Mouse (Mus musculus) kidney, postnatal 0 days (tissue): Measurements from ENCODE around the gene Slc22a12. TPM values are rescaled to one million over a fixed set of nuclear protein-coding genes. Genes with fewer than 3 reads are reported as not detected.

Experiments
- ATAC-seq: fragments of 200-750 bp; cut with Nextera tagmentation; replicated peaks from 2 replicates; pipeline ENCODE4 v1.8.0; 2017; ENCODE audit warnings: low read depth, moderate number of reproducible peaks, moderate TSS enrichment, moderate library complexity; ENCODE audit not compliant: low FRiP score
- DNase-seq: peaks from one replicate; pipeline ENCODE4 v3.0.0-alpha.2; 2016; ENCODE audit warnings: low spot score
- H3K27ac ChIP-seq: fragments of 300-500 bp; sonication (generic); 2 replicates; pipeline ENCODE4 v1.5.1; 2014; ENCODE audit warnings: mild to moderate bottlenecking
- H3K27me3 ChIP-seq: fragments of 300-500 bp; sonication (generic); 2 replicates; pipeline ENCODE4 v1.6.1; 2014; ENCODE audit warnings: low read length, mixed read lengths; ENCODE audit not compliant: insufficient read depth
- H3K36me3 ChIP-seq: fragments of 300-500 bp; sonication (generic); 2 replicates; pipeline ENCODE4 v1.6.1; 2014; ENCODE audit warnings: low read length, mixed read lengths; ENCODE audit not compliant: insufficient read depth
- H3K4me1 ChIP-seq: fragments of 300-500 bp; sonication (generic); replicated peaks from 2 replicates; pipeline ENCODE4 v1.6.1; 2014; ENCODE audit warnings: antibody characterized with exemption, low read length, mixed read lengths; ENCODE audit not compliant: insufficient read depth
- H3K4me2 ChIP-seq: fragments of 300-500 bp; sonication (generic); 2 replicates; pipeline ENCODE4 v1.6.1; 2014; ENCODE audit warnings: mild to moderate bottlenecking, low read length, moderate library complexity, mixed read lengths
- H3K4me3 ChIP-seq: fragments of 300-500 bp; sonication (generic); replicated peaks from 2 replicates; pipeline ENCODE4 v1.5.1; 2014; ENCODE audit warnings: low read depth, low read length
- H3K9ac ChIP-seq: fragments of 300-500 bp; sonication (generic); 2 replicates; pipeline ENCODE4 v1.6.1; 2014; ENCODE audit warnings: low read depth, low read length
- H3K9me3 ChIP-seq: fragments of 300-500 bp; sonication (generic); replicated peaks from 2 replicates; pipeline ENCODE4 v1.6.1; 2016; ENCODE audit warnings: low read length, inconsistent platforms, mixed read lengths
- CTCF ChIP-seq: IDR thresholded peaks from 2 replicates; pipeline ENCODE4 v1.5.1; 2016; ENCODE audit warnings: antibody characterized with exemption, low read depth, mild to moderate bottlenecking, moderate library complexity
- WGBS: fragments of 180-500 bp; shearing (Covaris S2); extraction: QIAGEN DNeasy Blood & Tissue Kit; methylation state at CpG from one replicate; pipeline ENCODE4 v1.1.7; 2014; 5-methylcytosine and 5-hydroxymethylcytosine counted together
- polyA plus RNA-seq: library from polyadenylated mRNA; unstranded; fragments of >200 nt; fragmentation: Nextera tagmentation; extraction: Ambion mirVana; gene quantifications from 2 replicates; pipeline ENCODE4 v1.2.1, GENCODE M21; 2015

The Slc22a12 gene
- polyA plus RNA-seq, 1 experiment from 2014 or later: 21.8 TPM

- WGBS: 43% methylated on average over 7 of the region's 7 CpGs
- ATAC-seq: no peak
- DNase-seq: no peak
Measured at GRCm38 (mm10) chr19:6560246-6560815, 17.5 kb upstream of the Slc22a12 start.

GRCm38 (mm10) chr19:6559576-6559975, 16.7 kb upstream of the Slc22a12 start:
- no peaks in the 10 kb centered on the region for H3K9me3 ChIP-seq
- H3K4me2 ChIP-seq: no peak overlapping the region
- no peak overlapping the region for H3K4me3 ChIP-seq
- WGBS: 54% methylated on average over 4 of the region's 4 CpGs
- H3K36me3 ChIP-seq: no peaks in the 10 kb centered on the region
- no peaks in the 10 kb centered on the region for H3K4me1 ChIP-seq
- TF ChIP-seq CTCF: no peak
- ATAC-seq (no peak), DNase-seq (no peak)
- H3K9ac ChIP-seq: no peak overlapping the region
- no peak overlapping the region for H3K27ac ChIP-seq
- H3K27me3 ChIP-seq: no peaks in the 10 kb centered on the region

More at GRCm38 (mm10) chr19:6560246-6560815, 17.5 kb upstream of the Slc22a12 start:
- no peaks in the 10 kb centered on the region for H3K9me3 ChIP-seq
- H3K27ac ChIP-seq: no peak overlapping the region
- H3K4me2 ChIP-seq: no peak overlapping the region
- no peak overlapping the region for H3K9ac ChIP-seq
- no peak for TF ChIP-seq CTCF
- H3K27me3 ChIP-seq: no peaks in the 10 kb centered on the region
- no peaks in the 10 kb centered on the region for H3K36me3 ChIP-seq
- no peaks in the 10 kb centered on the region for H3K4me1 ChIP-seq
- no peak overlapping the region for H3K4me3 ChIP-seq

GRCm38 (mm10) chr19:6553819-6554582, 11.2 kb upstream of the Slc22a12 start:
- DNase-seq: no peak
- no peak for TF ChIP-seq CTCF
- H3K36me3 ChIP-seq: no peaks in the 10 kb centered on the region
- H3K27me3 ChIP-seq: no peaks in the 10 kb centered on the region
- no peak overlapping the region for H3K4me2 ChIP-seq
- H3K27ac ChIP-seq: no peak overlapping the region
- 39% methylated on average over 8 of the region's 8 CpGs for WGBS
- no peak overlapping the region for H3K4me3 ChIP-seq
- no peak overlapping the region for H3K9ac ChIP-seq
- no peaks in the 10 kb centered on the region for H3K9me3 ChIP-seq
- no peaks in the 10 kb centered on the region for H3K4me1 ChIP-seq
- ATAC-seq: no peak

GRCm38 (mm10) chr19:6553174-6553573, 10.3 kb upstream of the Slc22a12 start:
- Histone ChIP-seq H3K9me3 (no peaks in the 10 kb centered on the region), H3K4me3 (no peak overlapping the region), H3K36me3 (no peaks in the 10 kb centered on the region), H3K4me2 (no peak overlapping the region), H3K4me1 (no peaks in the 10 kb centered on the region), H3K9ac (no peak overlapping the region), H3K27me3 (no peaks in the 10 kb centered on the region), H3K27ac (no peak overlapping the region)
- WGBS: 67% methylated on average over 5 of the region's 5 CpGs
- no peak for TF ChIP-seq CTCF
- ATAC-seq: no peak
- DNase-seq: no peak

GRCm38 (mm10) chr19:6552302-6553028, 9.6 kb upstream of the Slc22a12 start:
- DNase-seq: no peak
- ATAC-seq: peak; percentile 48
- TF ChIP-seq CTCF: peak; percentile 81
- Histone ChIP-seq H3K27ac (no peak overlapping the region), H3K9me3 (no peaks in the 10 kb centered on the region), H3K36me3 (no peaks in the 10 kb centered on the region), H3K4me1 (no peaks in the 10 kb centered on the region), H3K27me3 (no peaks in the 10 kb centered on the region), H3K9ac (no peak overlapping the region), H3K4me2 (no peak overlapping the region), H3K4me3 (no peak overlapping the region)
- 74% methylated on average over 4 of the region's 4 CpGs for WGBS

GRCm38 (mm10) chr19:6551215-6551614, 8.4 kb upstream of the Slc22a12 start:
- ATAC-seq (no peak), DNase-seq (no peak)
- H3K27me3 ChIP-seq: no peaks in the 10 kb centered on the region
- WGBS: 50% methylated on average over 4 of the region's 4 CpGs
- no peaks in the 10 kb centered on the region for H3K36me3 ChIP-seq
- TF ChIP-seq CTCF: no peak
- H3K4me2 ChIP-seq: no peak overlapping the region
- no peaks in the 10 kb centered on the region for H3K4me1 ChIP-seq
- no peak overlapping the region for H3K9ac ChIP-seq
- no peak overlapping the region for H3K27ac ChIP-seq
- H3K9me3 ChIP-seq: no peaks in the 10 kb centered on the region
- H3K4me3 ChIP-seq: no peak overlapping the region
